Mouse (Mus musculus) lung, adult 2 months (tissue): ENCODE measurements around the gene Cyren. TPM values are rescaled to one million over a fixed set of nuclear protein-coding genes. Genes with fewer than 3 reads are reported as not detected.

Experiments used
- DNase-seq: peaks from one replicate; pipeline ENCODE4 v3.0.0; 2022
- H3K4me1 ChIP-seq: fragments of 200-500 bp; 2 replicates; pipeline ENCODE4 v1.6.1; 2011; ENCODE audit warnings: low read length; ENCODE audit not compliant: control insufficient read depth, insufficient read depth
- H3K4me3 ChIP-seq: fragments of 200-500 bp; replicated peaks from 2 replicates; pipeline ENCODE3; 2011; ENCODE audit warnings: low read depth, mild to moderate bottlenecking, control low read depth, low read length; ENCODE audit errors: extremely low read depth
- CTCF ChIP-seq: fragments of 200-500 bp; IDR thresholded peaks from 2 replicates; pipeline ENCODE4 v1.5.1; 2011; ENCODE audit warnings: mild to moderate bottlenecking, low read length, control low read depth; ENCODE audit not compliant: insufficient read depth
- POLR2A ChIP-seq: fragments of 200-500 bp; IDR thresholded peaks from 2 replicates; pipeline ENCODE4 v1.6.1; 2011; ENCODE audit warnings: low read depth, mild to moderate bottlenecking, control low read depth, low read length, borderline replicate concordance; ENCODE audit errors: extremely low read depth
- WGBS: fragments of 180-500 bp; shearing (Covaris S2); methylation state at CpG from one replicate; pipeline ENCODE4 v1.1.7; 2018; 5-methylcytosine and 5-hydroxymethylcytosine counted together
- polyA plus RNA-seq: library from polyadenylated mRNA; depleted of rRNA; stranded (reverse); fragments of >200 nt; gene quantifications from 2 replicates; pipeline ENCODE4 v1.2.3, GENCODE M21; 2012

The Cyren gene
- polyA plus RNA-seq, 1 experiment = 8.5 TPM

DNA sequence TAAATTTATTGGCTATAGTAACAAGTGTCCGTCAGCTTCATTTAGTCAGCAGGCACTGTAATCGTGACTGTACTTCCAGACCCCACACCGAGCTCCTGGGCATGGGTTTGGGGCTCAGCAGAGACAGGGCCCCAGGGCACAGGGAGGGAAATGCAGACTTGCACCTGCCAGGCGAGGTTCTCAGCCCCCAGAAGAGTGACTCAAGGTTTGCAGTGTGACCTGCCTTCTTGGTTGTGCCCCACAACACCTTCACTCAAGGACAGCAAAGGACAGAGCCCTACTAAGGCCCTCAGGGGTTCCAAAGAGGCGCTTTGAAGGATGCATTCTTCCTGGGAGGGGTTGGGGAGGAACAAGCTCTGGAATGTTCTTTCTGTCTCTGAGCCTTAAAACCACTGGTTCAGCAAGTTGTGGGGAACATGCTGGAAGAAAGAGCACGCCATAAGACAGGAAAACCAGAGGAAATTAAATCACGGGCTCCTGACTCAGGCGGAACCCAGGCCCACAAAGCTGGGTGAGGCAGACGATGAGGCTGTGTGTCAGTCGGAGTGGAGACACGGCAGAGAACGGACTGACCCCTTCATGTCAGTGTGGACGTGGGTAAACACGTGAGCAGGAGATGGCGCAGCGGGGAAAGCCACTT is 1.4 kb upstream of the Cyren start:
- Histone ChIP-seq H3K4me1 (peaks cover 28% of the 10 kb centered on the region), H3K4me3 (no peak overlapping the region)
- DNase-seq = no peak
- WGBS = 91% methylated on average over 16 of the region's 16 CpGs
- TF ChIP-seq POLR2A (no peak), CTCF (no peak)

DNA sequence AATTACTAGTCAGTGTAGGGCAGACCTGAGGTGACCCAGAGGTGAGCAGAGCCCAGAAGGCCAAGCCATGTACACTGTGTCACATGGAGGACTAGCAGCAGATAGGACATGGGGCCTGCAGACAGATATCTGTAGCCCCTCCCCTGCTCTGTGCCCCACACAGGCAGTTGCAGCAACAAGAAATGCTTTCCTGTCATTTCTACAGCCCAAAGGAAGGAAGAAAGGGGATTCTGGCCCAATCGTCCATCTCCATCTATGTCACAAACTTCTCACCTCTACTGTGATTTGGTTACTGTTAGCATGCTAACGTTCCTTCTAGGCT is 1.1 kb downstream of the Cyren start:
- Histone ChIP-seq H3K4me3 (no peak overlapping the region), H3K4me1 (peaks cover 37% of the 10 kb centered on the region)
- WGBS = 27% methylated on average over 2 of the region's 2 CpGs
- no peak for TF ChIP-seq CTCF
- no peak for TF ChIP-seq POLR2A
- DNase-seq = no peak

DNA sequence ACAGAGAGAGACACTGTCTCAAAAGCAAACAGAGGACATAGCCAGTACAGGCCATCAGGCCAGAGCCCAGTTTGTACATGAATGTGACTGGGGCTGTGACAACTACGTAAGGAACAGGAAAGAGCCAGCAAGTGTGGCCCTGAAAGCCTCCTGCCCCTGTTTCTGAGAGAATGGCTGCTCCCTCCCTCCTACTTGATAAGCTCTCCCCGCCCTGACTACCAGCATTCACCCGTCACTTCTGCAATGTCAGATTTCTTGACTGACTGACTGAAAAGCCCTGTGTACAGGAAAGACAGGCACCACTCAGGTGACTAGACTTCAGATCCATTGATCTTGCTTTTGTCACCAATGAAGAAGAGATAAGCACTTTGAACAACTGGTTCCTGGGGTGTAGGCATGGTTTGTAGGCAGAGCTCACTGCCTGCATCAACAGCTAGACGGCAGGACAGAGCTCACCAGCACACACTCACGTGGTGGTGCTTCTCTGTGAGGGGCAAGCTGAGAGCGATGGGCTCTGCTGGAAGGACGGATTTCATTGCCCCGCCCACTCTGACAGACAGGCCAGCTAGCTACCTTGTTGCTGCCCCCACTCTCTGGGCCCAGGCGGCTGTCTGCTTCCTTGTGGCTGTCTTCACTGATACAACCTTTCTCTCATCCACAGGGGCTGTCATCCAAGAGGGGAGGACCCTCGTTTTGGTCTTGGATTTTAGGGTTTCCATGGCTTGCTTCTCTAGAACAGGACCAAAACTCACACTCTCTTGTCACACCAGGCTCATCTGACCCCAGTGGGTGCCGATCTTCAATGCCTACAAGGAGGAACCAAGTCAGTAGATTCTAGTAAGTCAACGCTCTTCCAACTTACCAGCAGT is 1.7 kb downstream of the Cyren start:
- H3K4me3 ChIP-seq = no peak overlapping the region

DNA sequence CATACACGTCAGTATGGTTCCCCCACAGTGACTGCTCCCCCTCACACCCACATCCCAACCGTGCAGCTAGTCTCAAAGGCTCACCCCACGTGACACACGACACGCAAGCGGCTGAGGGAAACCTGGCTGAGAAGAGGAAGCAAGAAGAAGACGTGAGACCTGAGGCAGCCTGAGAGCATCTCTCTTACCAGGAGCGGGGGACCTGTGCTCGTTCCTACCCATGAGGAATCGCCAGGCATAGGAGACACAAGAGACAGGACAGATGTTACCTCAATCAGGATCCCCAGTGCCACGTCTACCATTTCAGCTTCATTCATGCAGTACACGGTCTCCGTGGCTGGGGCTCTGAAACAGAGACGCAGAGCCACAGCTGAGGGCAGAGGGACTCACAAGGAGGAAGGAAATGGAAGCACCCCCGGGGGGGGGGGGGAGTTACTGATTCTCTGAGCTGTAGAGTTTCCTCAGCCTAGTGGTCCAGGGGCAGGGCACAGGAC is 2.5 kb downstream of the Cyren start:
- peaks cover 38% of the 10 kb centered on the region for H3K4me1 ChIP-seq
- peak overlapping the region; percentile 37 for H3K4me3 ChIP-seq
- WGBS = 50% methylated on average over 15 of the region's 15 CpGs
- TF ChIP-seq POLR2A (no peak), CTCF (no peak)
- peak; percentile 44 for DNase-seq

More for the DNA sequence above, 1.7 kb downstream of the Cyren start:
- peaks cover 37% of the 10 kb centered on the region for H3K4me1 ChIP-seq
- peak; percentile 10 for DNase-seq
- 48% methylated on average over 12 of the region's 12 CpGs for whole genome bisulfite sequencing
- no peak for TF ChIP-seq POLR2A
- TF ChIP-seq CTCF = no peak

DNA sequence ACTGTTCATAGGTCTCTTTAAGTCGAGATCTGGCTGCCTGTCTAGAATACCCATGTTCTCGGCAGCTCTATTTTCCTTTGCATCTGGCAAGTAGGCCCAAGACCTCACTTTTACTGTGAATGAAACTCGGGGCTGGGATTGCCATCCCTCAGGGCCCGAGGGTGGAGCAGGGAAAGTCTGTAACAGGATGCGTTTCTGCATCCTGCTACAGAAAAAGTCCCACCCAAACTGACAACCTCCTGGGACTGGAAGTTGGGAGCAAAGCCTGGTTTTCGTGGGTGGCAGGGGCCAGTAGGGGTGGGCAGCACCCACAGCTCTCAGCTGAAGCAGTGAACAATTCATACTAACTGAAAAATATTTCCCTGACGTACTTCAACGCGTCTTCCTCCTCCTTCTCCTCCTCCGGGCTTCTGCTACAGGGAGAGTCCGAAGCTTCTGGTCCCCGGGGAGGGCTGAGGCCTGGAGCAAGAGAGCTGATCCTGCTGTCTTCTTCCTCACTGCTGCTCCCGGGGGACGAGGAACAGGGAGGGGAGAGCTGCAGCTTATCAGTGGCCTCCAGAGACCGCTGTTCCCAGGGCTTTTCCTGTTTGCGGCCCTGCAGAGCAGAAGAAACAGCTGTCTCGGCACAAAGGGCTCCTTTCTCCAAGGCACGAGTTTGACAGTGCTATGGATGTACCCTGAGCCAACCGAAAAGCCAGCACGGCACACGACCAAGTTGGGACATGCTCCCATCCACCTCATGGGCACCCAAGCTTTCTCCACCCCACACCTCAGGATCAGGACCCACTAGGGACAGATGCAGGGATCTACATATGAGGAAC is 3.5 kb downstream of the Cyren start:
- WGBS = 25% methylated on average over 21 of the region's 21 CpGs
- H3K4me3 ChIP-seq = no peak overlapping the region
- peak; percentile 36 for DNase-seq
- TF ChIP-seq CTCF = 0 out of 2 replicates have a peak, but pooled peaks have one; percentile 10
- no peak; the same call in 1 of the 2 replicates for TF ChIP-seq POLR2A
- H3K4me1 ChIP-seq = peaks cover 48% of the 10 kb centered on the region

DNA sequence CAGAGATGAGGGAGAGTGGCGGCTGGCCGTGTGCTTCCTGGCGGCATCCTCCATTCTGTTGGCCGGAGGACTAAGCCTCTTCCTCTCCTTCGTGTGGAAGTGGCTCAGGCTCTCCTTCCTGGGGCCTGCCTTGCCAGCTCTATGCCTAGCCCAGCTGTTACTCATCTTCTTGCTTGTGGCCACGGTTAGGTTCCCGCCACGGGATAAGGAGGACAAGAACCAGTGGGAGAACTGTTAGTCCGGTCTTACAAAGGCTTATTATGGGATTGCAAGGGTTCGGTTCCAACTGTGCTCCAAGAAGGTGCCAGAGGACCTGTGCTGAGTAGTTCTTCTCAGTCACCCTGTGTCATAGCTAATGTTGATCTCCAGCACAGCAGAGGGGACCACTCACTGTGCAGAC is 5.0 kb downstream of the Cyren start:
- no peak for TF ChIP-seq POLR2A
- TF ChIP-seq CTCF = no peak
- peaks cover 55% of the 10 kb centered on the region for H3K4me1 ChIP-seq
- no peak for DNase-seq
- H3K4me3 ChIP-seq = no peak overlapping the region
- 51% methylated on average over 10 of the region's 10 CpGs for WGBS

DNA sequence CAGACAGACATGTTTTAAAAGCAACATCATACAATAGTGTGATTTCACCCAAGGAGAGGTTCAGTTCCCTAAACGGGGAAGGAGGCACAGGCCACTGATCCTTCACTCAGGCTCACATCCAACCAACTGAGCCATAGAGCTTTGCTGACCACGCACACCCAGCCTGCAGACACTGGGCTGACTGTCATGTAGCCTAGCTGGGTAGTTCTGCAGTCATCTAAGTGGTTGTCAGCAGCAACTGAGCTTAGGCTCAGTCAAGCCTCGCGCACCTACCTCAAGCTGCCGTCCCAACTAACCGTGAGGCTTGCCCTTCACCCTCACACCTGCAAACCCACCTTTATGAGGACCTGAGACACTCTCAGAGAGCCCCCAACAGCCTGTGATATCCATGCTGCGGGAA is 5.9 kb downstream of the Cyren start:
- H3K4me3 ChIP-seq = no peak overlapping the region
- TF ChIP-seq CTCF = no peak
- peak; percentile 35; the same call in 1 of the 2 replicates for TF ChIP-seq POLR2A
- peaks cover 62% of the 10 kb centered on the region for H3K4me1 ChIP-seq
- no peak for DNase-seq
- WGBS = 86% methylated on average over 7 of the region's 7 CpGs

DNA sequence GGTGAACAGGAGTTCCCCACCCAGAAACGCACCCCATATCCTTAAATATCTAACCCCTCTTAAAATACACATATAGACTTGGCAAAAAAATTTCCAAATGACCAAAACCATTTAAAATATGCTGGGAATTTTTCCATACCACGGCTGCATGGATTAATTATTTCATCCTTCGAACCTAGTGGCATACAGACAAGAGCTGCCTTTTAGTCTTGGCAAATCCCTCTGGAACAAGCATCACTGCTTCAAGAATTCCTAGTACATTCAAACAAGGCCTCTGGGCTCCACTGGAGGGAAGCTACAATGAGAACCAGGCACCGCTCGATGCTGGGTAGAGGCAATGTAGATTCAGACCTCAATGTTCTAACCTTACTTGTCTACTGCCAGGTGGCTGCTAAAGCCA is 7.1 kb downstream of the Cyren start:
- TF ChIP-seq POLR2A = no peak
- no peak for TF ChIP-seq CTCF
- WGBS = 58% methylated on average over 5 of the region's 5 CpGs
- no peak for DNase-seq
- no peak overlapping the region for H3K4me3 ChIP-seq
- peaks cover 63% of the 10 kb centered on the region for H3K4me1 ChIP-seq

DNA sequence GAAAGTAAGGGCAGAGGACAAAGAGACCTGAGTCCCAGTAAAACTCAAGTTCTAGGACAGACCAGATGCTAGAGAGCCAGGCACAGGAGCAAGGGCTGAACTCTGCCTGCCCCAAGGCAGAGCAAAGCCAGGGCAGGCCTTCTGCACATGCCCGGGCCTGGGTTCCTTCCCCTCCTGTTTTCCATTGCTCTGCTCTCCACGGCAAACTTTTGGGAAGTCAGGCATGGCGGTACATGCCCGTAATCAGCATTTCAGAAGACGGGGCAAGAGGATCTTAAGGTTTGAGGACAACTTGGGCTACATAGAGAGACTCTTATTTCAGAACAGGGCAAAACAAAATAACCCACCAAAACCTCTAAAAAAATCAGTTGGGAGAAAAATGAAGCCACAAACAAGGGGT is 7.7 kb downstream of the Cyren start:
- no peak overlapping the region for H3K4me3 ChIP-seq
- DNase-seq = no peak
- H3K4me1 ChIP-seq = peaks cover 63% of the 10 kb centered on the region
- TF ChIP-seq POLR2A (no peak), CTCF (no peak)
- whole genome bisulfite sequencing = 70% methylated on average over 5 of the region's 5 CpGs
